Mouse (Mus musculus) intestine, embryonic 14.5 days (tissue): Measurements from ENCODE around the gene Mex3a. TPM values are rescaled to one million over a fixed set of nuclear protein-coding genes. Genes with fewer than 3 reads are reported as not detected.

Experiments
- ATAC-seq: fragments of 200-750 bp; cut with Nextera tagmentation; replicated peaks from 2 replicates; pipeline ENCODE4 v1.8.0; 2017; ENCODE audit warnings: low read depth, moderate number of reproducible peaks, moderate TSS enrichment, moderate library complexity; ENCODE audit not compliant: low FRiP score, low TSS enrichment
- DNase-seq: peaks from one replicate; pipeline ENCODE4 v3.0.0-alpha.2; 2018; ENCODE audit warnings: low spot score
- H3K27ac ChIP-seq: fragments of 300-500 bp; sonication (generic); 2 replicates; pipeline ENCODE4 v1.5.1; 2014; ENCODE audit warnings: low read depth, mild to moderate bottlenecking, control low read depth
- H3K27me3 ChIP-seq: fragments of 300-500 bp; sonication (generic); replicated peaks from 2 replicates; pipeline ENCODE4 v1.6.1; 2014; ENCODE audit warnings: low read length, control low read depth; ENCODE audit not compliant: control insufficient read depth, insufficient read depth
- H3K36me3 ChIP-seq: fragments of 300-500 bp; sonication (generic); 2 replicates; pipeline ENCODE4 v1.6.1; 2014; ENCODE audit warnings: low read length, control low read depth; ENCODE audit not compliant: control insufficient read depth, insufficient read depth
- H3K4me1 ChIP-seq: fragments of 300-500 bp; sonication (generic); replicated peaks from 2 replicates; pipeline ENCODE4 v1.6.1; 2014; ENCODE audit warnings: low read length, control low read depth, mixed read lengths; ENCODE audit not compliant: control insufficient read depth, insufficient read depth
- H3K4me2 ChIP-seq: fragments of 300-500 bp; sonication (generic); 2 replicates; pipeline ENCODE4 v1.6.1; 2014; ENCODE audit warnings: low read length
- H3K4me3 ChIP-seq: fragments of 300-500 bp; sonication (generic); 2 replicates; pipeline ENCODE4 v1.5.1; 2014; ENCODE audit warnings: low read depth, low read length, control low read depth, mixed read lengths
- H3K9ac ChIP-seq: fragments of 300-500 bp; sonication (generic); 2 replicates; pipeline ENCODE4 v1.6.1; 2014; ENCODE audit warnings: mild to moderate bottlenecking, low read length
- H3K9me3 ChIP-seq: fragments of 300-500 bp; sonication (generic); 2 replicates; pipeline ENCODE4 v1.6.1; 2016; ENCODE audit warnings: low read length, control low read depth; ENCODE audit not compliant: control insufficient read depth
- WGBS: fragments of 180-500 bp; shearing (Covaris S2); extraction: QIAGEN DNeasy Blood & Tissue Kit; methylation state at CpG from one replicate; pipeline ENCODE4 v1.1.7; 2014; 5-methylcytosine and 5-hydroxymethylcytosine counted together
- polyA plus RNA-seq: library from polyadenylated mRNA; unstranded; fragments of >200 nt; fragmentation: Nextera tagmentation; extraction: Ambion mirVana; gene quantifications from 2 replicates; pipeline ENCODE4 v1.2.1, GENCODE M21; 2014

Gene Mex3a
- polyA plus RNA-seq, 1 experiment from 2014 or later: 19.8 TPM

- no peak overlapping the region for H3K27ac ChIP-seq
- H3K36me3 ChIP-seq: no peaks in the 10 kb centered on the region
- H3K9me3 ChIP-seq: no peaks in the 10 kb centered on the region
- no peak overlapping the region for H3K4me2 ChIP-seq
- no peak for ATAC-seq
- DNase-seq: no peak
- peaks cover under 1% of the 10 kb centered on the region for H3K4me1 ChIP-seq
- WGBS: 81% methylated on average over 4 of the region's 4 CpGs
- H3K27me3 ChIP-seq: no peaks in the 10 kb centered on the region
- no peak overlapping the region for H3K4me3 ChIP-seq
- no peak overlapping the region for H3K9ac ChIP-seq
Measured at GRCm38 (mm10) chr3:88518411-88518810, 13.8 kb upstream of the Mex3a start.

GRCm38 (mm10) chr3:88520078-88520477, 12.1 kb upstream of the Mex3a start:
- Histone ChIP-seq H3K27ac (no peak overlapping the region), H3K4me2 (no peak overlapping the region), H3K9me3 (no peaks in the 10 kb centered on the region), H3K36me3 (peaks cover 9% of the 10 kb centered on the region), H3K4me1 (no peaks in the 10 kb centered on the region), H3K27me3 (no peaks in the 10 kb centered on the region), H3K4me3 (no peak overlapping the region), H3K9ac (no peak overlapping the region)
- WGBS: 79% methylated on average over 2 of the region's 2 CpGs
- ATAC-seq: no peak
- no peak for DNase-seq

- H3K4me2 ChIP-seq: no peak overlapping the region
- WGBS: 94% methylated on average over 6 of the region's 6 CpGs
- no peak overlapping the region for H3K9ac ChIP-seq
- H3K36me3 ChIP-seq: peaks cover 13% of the 10 kb centered on the region
- DNase-seq (no peak), ATAC-seq (no peak)
- H3K4me3 ChIP-seq: no peak overlapping the region
- H3K9me3 ChIP-seq: no peaks in the 10 kb centered on the region
- 0 out of 2 replicates have a peak, but pooled peaks cover 6% of the 10 kb centered on the region for H3K4me1 ChIP-seq
- H3K27me3 ChIP-seq: no peaks in the 10 kb centered on the region
- H3K27ac ChIP-seq: no peak overlapping the region
Measured at GRCm38 (mm10) chr3:88521156-88521555, 11.0 kb upstream of the Mex3a start.

- Histone ChIP-seq H3K4me2 (no peak overlapping the region), H3K9me3 (no peaks in the 10 kb centered on the region), H3K27ac (no peak overlapping the region), H3K27me3 (no peaks in the 10 kb centered on the region), H3K9ac (no peak overlapping the region), H3K4me1 (0 out of 2 replicates have a peak, but pooled peaks cover 12% of the 10 kb centered on the region), H3K4me3 (no peak overlapping the region), H3K36me3 (peaks cover 13% of the 10 kb centered on the region)
- 36% methylated on average over 9 of the region's 9 CpGs for WGBS
- peak; percentile 59; the same call in 1 of the 2 replicates for ATAC-seq
- DNase-seq: peak; percentile 87
Measured at GRCm38 (mm10) chr3:88521803-88522331, 10.3 kb upstream of the Mex3a start.

- WGBS: 85% methylated on average over 8 of the region's 8 CpGs
- ATAC-seq (no peak), DNase-seq (no peak)
- Histone ChIP-seq H3K4me1 (peaks cover 19% of the 10 kb centered on the region), H3K4me3 (no peak overlapping the region), H3K27ac (no peak overlapping the region), H3K9me3 (no peaks in the 10 kb centered on the region), H3K9ac (no peak overlapping the region), H3K4me2 (no peak overlapping the region), H3K27me3 (no peaks in the 10 kb centered on the region), H3K36me3 (peaks cover 13% of the 10 kb centered on the region)
Measured at GRCm38 (mm10) chr3:88523027-88523426, 9.2 kb upstream of the Mex3a start.

GRCm38 (mm10) chr3:88525021-88525420, 7.2 kb upstream of the Mex3a start:
- Histone ChIP-seq H3K4me3 (no peak overlapping the region), H3K9ac (no peak overlapping the region), H3K27ac (no peak overlapping the region), H3K27me3 (no peaks in the 10 kb centered on the region), H3K36me3 (peaks cover 13% of the 10 kb centered on the region), H3K9me3 (no peaks in the 10 kb centered on the region), H3K4me2 (no peak overlapping the region), H3K4me1 (peaks cover 34% of the 10 kb centered on the region)
- DNase-seq (no peak), ATAC-seq (no peak)
- WGBS: 84% methylated on average over 5 of the region's 5 CpGs

- Histone ChIP-seq H3K4me2 (peak overlapping the region; percentile 23; the same call in 1 of the 2 replicates), H3K9ac (no peak overlapping the region), H3K4me3 (no peak overlapping the region), H3K27ac (no peak overlapping the region), H3K4me1 (peaks cover 40% of the 10 kb centered on the region), H3K27me3 (no peaks in the 10 kb centered on the region), H3K36me3 (peaks cover 13% of the 10 kb centered on the region), H3K9me3 (no peaks in the 10 kb centered on the region)
- ATAC-seq: peak; percentile 71
- 32% methylated on average over 17 of the region's 17 CpGs for WGBS
- DNase-seq: peak; percentile 96
Measured at GRCm38 (mm10) chr3:88526157-88527131, 5.8 kb upstream of the Mex3a start.

GRCm38 (mm10) chr3:88527565-88527964, 4.6 kb upstream of the Mex3a start:
- 0 out of 2 replicates have a peak overlapping the region, but pooled peaks have one; percentile 7 for H3K9ac ChIP-seq
- H3K4me3 ChIP-seq: no peak overlapping the region
- 41% methylated on average over 8 of the region's 8 CpGs for WGBS
- H3K4me1 ChIP-seq: peaks cover 40% of the 10 kb centered on the region
- H3K27me3 ChIP-seq: no peaks in the 10 kb centered on the region
- H3K27ac ChIP-seq: no peak overlapping the region
- peaks cover 13% of the 10 kb centered on the region for H3K36me3 ChIP-seq
- ATAC-seq (no peak), DNase-seq (no peak)
- no peaks in the 10 kb centered on the region for H3K9me3 ChIP-seq
- peak overlapping the region; percentile 3; the same call in 1 of the 2 replicates for H3K4me2 ChIP-seq
